Mouse (Mus musculus): ENCODE results near the gene Smg9.

GRCm38 (mm10) chr7:24363228-24363627 is 36.2 kb upstream of the Smg9 start:
- TF ChIP-seq CTCF (IDR thresholded peaks at IDR 0.05; ENCODE audit: borderline replicate concordance, extremely low read depth, insufficient read depth, insufficient read length) = peak; percentile 55; the same call in 1 of the 2 replicates
- no peak for TF ChIP-seq POLR2A (IDR thresholded peaks at IDR 0.05; ENCODE audit: borderline replicate concordance, extremely low read depth, insufficient read depth, insufficient read length, poor library complexity, severe bottlenecking)
